Mouse (Mus musculus): ENCODE measurements around the gene Ccl12. TPM values are rescaled to one million over a fixed set of nuclear protein-coding genes. Genes with fewer than 3 reads are reported as not detected.

Ccl12 gene
- total RNA-seq, 2 experiments from 2014 or later: 1.5 TPM; not detected in 1

GRCm38 (mm10) chr11:82136196-82136595, 34.6 kb downstream of the Ccl12 start:
- no peak for DNase-seq (ENCODE audit: low spot score in 2 of 2)

DNA sequence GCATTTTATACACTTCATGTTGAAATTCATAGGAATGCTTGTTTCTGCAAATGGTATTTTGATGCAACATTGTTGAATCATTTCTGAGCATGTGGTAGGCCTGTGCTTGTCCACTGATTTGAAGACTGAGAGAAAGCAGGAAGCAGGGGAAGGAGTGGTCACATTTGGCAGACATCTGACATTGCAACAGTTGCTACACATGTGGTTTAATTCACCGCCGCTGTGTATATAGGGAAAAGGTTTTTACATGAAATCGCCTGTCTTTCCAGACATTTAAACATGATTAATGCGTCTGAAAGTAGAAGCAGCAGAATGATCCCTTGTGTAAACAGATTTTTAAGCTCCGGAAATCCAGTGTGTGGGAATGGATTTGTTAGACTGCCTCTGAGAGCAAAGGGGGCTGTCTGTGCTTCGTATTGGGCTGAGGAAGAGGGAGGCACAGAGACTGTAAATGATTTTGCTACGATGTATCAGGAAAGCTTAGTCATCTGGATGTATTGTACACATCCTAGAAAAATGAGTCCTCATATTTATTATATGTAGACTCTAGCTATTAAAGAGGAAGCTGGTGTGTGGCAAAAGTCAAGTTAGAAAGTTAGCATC, 37.9 kb downstream of the Ccl12 start:
- DNase-seq (ENCODE audit: low spot score in 2 of 2): no peak

Other genes starting within 250 kb of the Ccl12 start
- gene 5530401A14Rik, start 241.2 kb upstream of the Ccl12 start, total RNA-seq (2021): under 1 TPM; 0.09 to 0.25 TPM
- gene Asic2, start 133.4 kb upstream of the Ccl12 start, total RNA-seq (2021): 10 to 100 TPM; 61.5 to 63.3 TPM
- gene Ccl2, start 66.3 kb upstream of the Ccl12 start, total RNA-seq (2021): not detected
- not detected for gene Gm17268, start 63.3 kb upstream of the Ccl12 start, total RNA-seq (2021)
- under 1 TPM in 1 of 2 experiments, not detected in 1; 0.64 TPM for gene Ccl7, start 56.1 kb upstream of the Ccl12 start, total RNA-seq (2021)
- gene Ccl11, start 44.0 kb upstream of the Ccl12 start, total RNA-seq (2021): under 1 TPM; 0.42 to 0.69 TPM
- not detected for gene Ccl8, start 13.3 kb downstream of the Ccl12 start, total RNA-seq (2021)
- not detected for gene Ccl1, start 203.8 kb downstream of the Ccl12 start, total RNA-seq (2021)

All from layer of hippocampus, postnatal 10 days (tissue).